Mouse (Mus musculus) spleen, adult 2 months (tissue): ENCODE measurements around the gene Lrp1. TPM values are rescaled to one million over a fixed set of nuclear protein-coding genes. Genes with fewer than 3 reads are reported as not detected.

Source experiments
- DNase-seq, 2 experiments: peaks; one replicate each; pipeline versions ENCODE4 v3.0.0 to v3.0.0-alpha.2; 2012 to 2021; ENCODE audit warnings: low spot score in 2 of 2, low read depth in 1 of 2
- H3K27ac ChIP-seq: fragments of 200-500 bp; 2 replicates; pipeline ENCODE4 v1.5.1; 2012; ENCODE audit warnings: low read length, inconsistent platforms; ENCODE audit not compliant: insufficient read depth
- H3K27me3 ChIP-seq: fragments of 200-500 bp; 2 replicates; pipeline ENCODE4 v1.6.1; 2012; ENCODE audit warnings: mild to moderate bottlenecking, moderate library complexity, low read length, inconsistent platforms; ENCODE audit not compliant: control insufficient read depth, insufficient read depth
- H3K36me3 ChIP-seq: fragments of 200-500 bp; 2 replicates; pipeline ENCODE4 v1.6.1; 2012; ENCODE audit warnings: mild to moderate bottlenecking, low read length, inconsistent platforms; ENCODE audit not compliant: control insufficient read depth, insufficient read depth
- H3K4me1 ChIP-seq: fragments of 200-500 bp; 2 replicates; pipeline ENCODE4 v1.6.1; 2011; ENCODE audit warnings: inconsistent platforms; ENCODE audit not compliant: control insufficient read depth, insufficient read depth, insufficient read length
- H3K4me3 ChIP-seq: fragments of 200-500 bp; 2 replicates; pipeline ENCODE4 v1.5.1; 2011; ENCODE audit warnings: mild to moderate bottlenecking, inconsistent platforms; ENCODE audit not compliant: insufficient read depth, insufficient read length; ENCODE audit errors: extremely low read depth
- CTCF ChIP-seq: fragments of 200-500 bp; IDR thresholded peaks from 2 replicates; pipeline ENCODE4 v1.5.1; 2011; ENCODE audit warnings: mild to moderate bottlenecking, inconsistent platforms; ENCODE audit not compliant: insufficient read depth, insufficient read length, insufficient replicate concordance; ENCODE audit errors: extremely low read depth
- POLR2A ChIP-seq: fragments of 200-500 bp; IDR thresholded peaks from 2 replicates; pipeline ENCODE4 v1.6.1; 2011; ENCODE audit warnings: low read depth, low read length, inconsistent platforms
- WGBS: fragments of 180-500 bp; shearing (Covaris S2); methylation state at CpG from one replicate; pipeline ENCODE4 v1.1.7; 2018; 5-methylcytosine and 5-hydroxymethylcytosine counted together
- polyA plus RNA-seq: library from polyadenylated mRNA; depleted of rRNA; stranded (reverse); fragments of >200 nt; gene quantifications from 2 replicates; pipeline ENCODE4 v1.2.3, GENCODE M21; 2012

The Lrp1 gene
- polyA plus RNA-seq, 1 experiment = 98.7 TPM

GRCm38 (mm10) chr10:127509051-127509836, 111.7 kb downstream of the Lrp1 start:
- H3K27ac ChIP-seq = no peak overlapping the region
- peaks cover 12% of the 10 kb centered on the region; the same call in 1 of the 2 replicates for H3K27me3 ChIP-seq
- H3K36me3 ChIP-seq = no peaks in the 10 kb centered on the region
- peak overlapping the region; percentile 44; the same call in 1 of the 2 replicates for H3K4me3 ChIP-seq
- DNase-seq = peak; percentile 70 to 84
- TF ChIP-seq CTCF (peak; percentile 93), POLR2A (no peak)
- 3% methylated on average over 35 of the region's 35 CpGs for WGBS
- peaks cover 20% of the 10 kb centered on the region; the same call in 1 of the 2 replicates for H3K4me1 ChIP-seq

- DNase-seq = peak; percentile 52 to 73
- H3K4me1 ChIP-seq = peaks cover 13% of the 10 kb centered on the region; the same call in 1 of the 2 replicates
- H3K27ac ChIP-seq = no peak overlapping the region
- TF ChIP-seq CTCF = peak; percentile 60; the same call in 1 of the 2 replicates
- no peak for TF ChIP-seq POLR2A
- peak overlapping the region; percentile 23; the same call in 1 of the 2 replicates for H3K4me3 ChIP-seq
- WGBS = 3% methylated on average over 15 of the region's 15 CpGs
- H3K36me3 ChIP-seq = no peaks in the 10 kb centered on the region
- peaks cover 4% of the 10 kb centered on the region; the same call in 1 of the 2 replicates for H3K27me3 ChIP-seq
Measured at GRCm38 (mm10) chr10:127508239-127508638, 112.7 kb downstream of the Lrp1 start.

- no peak for DNase-seq
- 84% methylated on average over 13 of the region's 13 CpGs for WGBS
- no peaks in the 10 kb centered on the region for H3K27me3 ChIP-seq
- H3K36me3 ChIP-seq = peaks cover 25% of the 10 kb centered on the region
- no peak within 1 kb of the TSS for H3K27ac ChIP-seq
- H3K4me3 ChIP-seq = no peak within 1 kb of the TSS
- H3K4me1 ChIP-seq = no peaks in the 10 kb centered on the region
- TF ChIP-seq POLR2A (no peak), CTCF (no peak)
Measured at GRCm38 (mm10) chr10:127500894-127501893, 119.8 kb downstream of the Lrp1 start, which contains the start of gene Stac3. Gene Stac3 (plus strand): TSS chr10:127501686.

GRCm38 (mm10) chr10:127500042-127500441, 120.9 kb downstream of the Lrp1 start:
- WGBS = 89% methylated on average over 4 of the region's 4 CpGs
- Histone ChIP-seq H3K36me3 (peaks cover 30% of the 10 kb centered on the region), H3K27me3 (no peaks in the 10 kb centered on the region), H3K4me1 (no peaks in the 10 kb centered on the region), H3K27ac (no peak overlapping the region), H3K4me3 (no peak overlapping the region)
- DNase-seq = no peak
- TF ChIP-seq CTCF (no peak), POLR2A (no peak)

GRCm38 (mm10) chr10:127499516-127499915, 121.4 kb downstream of the Lrp1 start:
- no peak overlapping the region for H3K27ac ChIP-seq
- no peak for TF ChIP-seq CTCF
- TF ChIP-seq POLR2A = no peak
- H3K36me3 ChIP-seq = peaks cover 35% of the 10 kb centered on the region
- H3K4me1 ChIP-seq = no peaks in the 10 kb centered on the region
- H3K27me3 ChIP-seq = no peaks in the 10 kb centered on the region
- WGBS = 90% methylated on average over 5 of the region's 5 CpGs
- DNase-seq = no peak
- H3K4me3 ChIP-seq = no peak overlapping the region

- no peak overlapping the region for H3K27ac ChIP-seq
- no peak overlapping the region for H3K4me3 ChIP-seq
- H3K36me3 ChIP-seq = peaks cover 51% of the 10 kb centered on the region
- no peaks in the 10 kb centered on the region for H3K27me3 ChIP-seq
- no peaks in the 10 kb centered on the region for H3K4me1 ChIP-seq
- WGBS = 92% methylated on average over 3 of the region's 3 CpGs
- no peak for DNase-seq
- TF ChIP-seq CTCF = no peak
- no peak for TF ChIP-seq POLR2A
Measured at GRCm38 (mm10) chr10:127496156-127496555, 124.8 kb downstream of the Lrp1 start.
